Mouse (Mus musculus) bone marrow, adult 2 months (tissue): ENCODE data around the gene Tpcn1.

Experiments used
- CTCF ChIP-seq: fragments of 200-500 bp; IDR thresholded peaks from 2 replicates; pipeline ENCODE4 v1.5.1; 2011; ENCODE audit warnings: low read length, control low read depth; ENCODE audit not compliant: control insufficient read depth, insufficient read depth
- POLR2A ChIP-seq: fragments of 200-500 bp; IDR thresholded peaks from 2 replicates; pipeline ENCODE4 v1.6.1; 2011; ENCODE audit warnings: low read depth, mild to moderate bottlenecking, control low read depth, low read length, borderline replicate concordance; ENCODE audit not compliant: control insufficient read depth

- TF ChIP-seq CTCF (peak; percentile 76), POLR2A (no peak)
Observed at GRCm38 (mm10) chr5:120522649-120523048, 65.8 kb downstream of the Tpcn1 start.
